Mouse (Mus musculus): ENCODE measurements around the gene Yaf2.

Yaf2 gene

DNA sequence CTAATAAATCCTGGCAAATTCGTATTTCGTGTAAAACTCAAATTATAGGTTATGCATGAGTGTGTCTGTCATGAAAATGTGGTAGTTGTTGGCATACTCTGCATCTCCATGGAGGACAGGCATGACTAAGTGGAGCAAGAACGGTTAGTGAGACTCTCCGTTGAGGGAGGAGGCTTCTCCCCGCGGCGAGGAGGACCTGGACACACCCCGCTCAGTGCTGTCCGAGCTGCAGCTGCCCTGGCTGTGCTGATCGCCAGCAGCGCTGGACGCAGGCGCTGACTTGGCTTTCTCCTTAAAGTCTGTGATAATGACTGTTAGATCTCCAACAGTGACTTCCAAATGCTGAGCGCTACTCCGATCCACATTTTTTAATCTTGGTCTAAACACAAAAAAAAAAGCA, 51.5 kb downstream of the Yaf2 start:
- no peak for DNase-seq (ENCODE audit: low read depth, low spot score)

DNA sequence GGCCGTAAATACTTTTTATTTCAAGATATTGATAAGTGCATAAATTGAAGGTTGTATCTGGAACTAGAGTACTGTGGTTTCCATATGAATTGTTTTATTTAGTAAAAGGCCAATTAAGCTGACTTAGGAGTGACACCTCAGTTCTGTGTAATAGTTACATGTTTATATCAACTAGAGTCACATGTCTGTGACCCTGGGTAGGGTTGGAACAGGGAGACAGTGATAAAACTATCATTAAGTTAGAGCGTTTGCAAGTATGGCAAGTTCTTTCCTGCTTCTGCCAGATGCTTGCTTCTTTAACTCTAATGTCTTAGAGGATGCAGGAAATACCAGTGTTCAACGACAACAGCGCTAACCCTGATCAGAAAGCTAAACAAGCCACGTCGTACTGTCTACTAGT, 52.4 kb downstream of the Yaf2 start:
- no peak for DNase-seq (ENCODE audit: low read depth, low spot score)

DNA sequence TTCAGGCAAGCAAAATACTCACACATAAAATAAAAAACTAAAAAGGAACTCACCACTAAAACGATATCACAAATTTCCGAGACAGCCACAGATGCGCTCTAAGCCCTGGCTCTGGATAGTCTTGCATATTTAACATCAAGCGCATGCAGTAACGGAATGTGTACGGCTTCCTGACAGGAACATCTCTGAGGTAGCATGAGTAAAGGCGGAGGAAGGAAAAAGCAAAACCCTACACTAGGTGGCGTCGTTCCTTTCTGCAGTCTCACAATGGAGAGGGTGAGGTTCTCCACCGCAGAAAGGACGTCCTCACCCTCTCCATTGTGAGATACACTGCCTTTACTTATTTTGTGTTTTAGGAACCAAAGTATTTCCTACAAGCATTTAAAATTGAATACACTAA, 53.4 kb downstream of the Yaf2 start:
- DNase-seq (ENCODE audit: low read depth, low spot score), result no peak

DNA sequence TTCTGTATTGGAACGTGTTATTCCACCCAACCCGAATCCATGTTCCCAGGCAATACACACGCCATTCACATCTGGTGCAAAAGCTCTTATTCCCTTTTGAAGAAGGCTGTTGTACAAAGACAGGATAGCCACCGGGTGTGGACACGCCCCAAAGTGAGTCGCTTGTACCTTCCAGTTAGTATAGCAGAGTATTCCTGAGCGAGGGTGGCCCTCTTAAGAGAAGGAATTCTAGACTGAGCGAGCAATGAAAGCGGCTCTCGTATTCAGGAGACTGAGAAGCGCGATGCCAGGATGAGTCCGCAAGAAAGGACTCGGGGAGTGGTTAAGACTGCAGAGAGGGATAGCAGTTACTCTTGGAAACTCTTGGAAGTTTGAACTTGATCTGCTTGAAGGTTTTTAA, 60.5 kb downstream of the Yaf2 start:
- DNase-seq (ENCODE audit: low read depth, low spot score), result no peak

DNA sequence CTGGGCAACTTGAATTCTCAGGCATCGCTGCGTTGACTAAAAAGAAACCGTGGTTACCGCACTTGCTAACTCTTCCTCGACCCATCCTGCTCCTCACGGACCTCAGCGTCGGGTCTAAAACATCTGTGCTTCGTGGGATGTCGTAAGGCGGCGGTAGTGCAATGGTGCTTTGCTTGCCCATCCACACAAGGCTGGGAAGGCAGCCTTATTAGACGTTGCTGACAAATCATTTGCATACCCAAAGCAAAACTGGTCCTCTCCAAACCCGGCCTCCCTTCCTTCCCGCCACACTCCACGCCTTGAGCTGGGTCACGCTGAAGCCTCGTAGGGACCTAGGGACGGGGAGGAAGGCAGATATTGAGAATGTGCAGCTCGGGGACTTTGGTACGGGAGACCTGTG, 61.1 kb downstream of the Yaf2 start:
- no peak for DNase-seq (ENCODE audit: low read depth, low spot score)

DNA sequence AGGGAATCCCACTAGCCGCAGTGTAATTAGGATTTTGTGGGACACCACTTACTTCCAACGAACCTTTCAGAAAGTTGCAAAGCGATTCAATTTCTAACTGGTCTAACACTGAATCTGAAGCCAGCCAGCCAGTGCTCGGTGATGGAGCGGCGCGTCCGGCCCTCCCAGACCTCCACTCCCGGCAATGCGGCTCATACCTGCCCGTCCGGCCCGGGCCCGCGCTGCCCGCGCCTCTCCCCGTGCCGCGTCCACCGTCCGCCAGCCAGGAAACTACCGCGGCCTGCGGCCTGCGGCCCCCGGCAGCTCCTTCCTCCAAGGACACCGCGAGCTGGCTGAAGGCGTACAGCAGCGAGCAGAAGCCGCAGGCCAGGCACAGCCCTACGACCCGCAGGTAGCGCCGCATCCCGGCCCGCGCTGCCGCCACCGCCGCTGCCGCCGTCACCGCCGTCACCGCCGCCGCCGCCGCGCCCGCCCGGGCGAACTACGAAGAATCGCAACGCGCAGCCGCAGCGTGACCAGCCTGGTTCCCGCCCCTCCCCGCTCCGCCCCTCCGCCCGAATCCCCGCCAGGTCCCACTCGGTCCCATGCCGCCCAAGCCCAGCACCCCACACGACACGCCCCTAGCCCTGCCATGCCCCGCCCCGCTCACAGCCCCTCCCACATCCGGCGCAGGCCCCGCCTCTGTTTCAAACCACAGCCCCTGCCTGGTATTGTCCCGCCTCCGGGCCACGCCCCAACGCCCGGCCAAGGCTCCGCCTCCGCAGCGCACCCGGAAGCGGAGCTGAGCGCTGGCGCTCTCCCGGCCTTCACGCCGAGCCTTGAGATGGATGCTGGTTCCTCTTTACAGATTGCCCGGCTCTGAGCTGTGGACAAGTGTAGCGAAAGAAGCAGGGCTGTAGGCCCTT, 61.8 kb downstream of the Yaf2 start, which contains the start of gene Gxylt1:
TSS of gene Gxylt1 (minus strand) at position 501 of the 905 bp plus-strand sequence.
- DNase-seq (ENCODE audit: low read depth, low spot score), result peak; percentile 91

DNA sequence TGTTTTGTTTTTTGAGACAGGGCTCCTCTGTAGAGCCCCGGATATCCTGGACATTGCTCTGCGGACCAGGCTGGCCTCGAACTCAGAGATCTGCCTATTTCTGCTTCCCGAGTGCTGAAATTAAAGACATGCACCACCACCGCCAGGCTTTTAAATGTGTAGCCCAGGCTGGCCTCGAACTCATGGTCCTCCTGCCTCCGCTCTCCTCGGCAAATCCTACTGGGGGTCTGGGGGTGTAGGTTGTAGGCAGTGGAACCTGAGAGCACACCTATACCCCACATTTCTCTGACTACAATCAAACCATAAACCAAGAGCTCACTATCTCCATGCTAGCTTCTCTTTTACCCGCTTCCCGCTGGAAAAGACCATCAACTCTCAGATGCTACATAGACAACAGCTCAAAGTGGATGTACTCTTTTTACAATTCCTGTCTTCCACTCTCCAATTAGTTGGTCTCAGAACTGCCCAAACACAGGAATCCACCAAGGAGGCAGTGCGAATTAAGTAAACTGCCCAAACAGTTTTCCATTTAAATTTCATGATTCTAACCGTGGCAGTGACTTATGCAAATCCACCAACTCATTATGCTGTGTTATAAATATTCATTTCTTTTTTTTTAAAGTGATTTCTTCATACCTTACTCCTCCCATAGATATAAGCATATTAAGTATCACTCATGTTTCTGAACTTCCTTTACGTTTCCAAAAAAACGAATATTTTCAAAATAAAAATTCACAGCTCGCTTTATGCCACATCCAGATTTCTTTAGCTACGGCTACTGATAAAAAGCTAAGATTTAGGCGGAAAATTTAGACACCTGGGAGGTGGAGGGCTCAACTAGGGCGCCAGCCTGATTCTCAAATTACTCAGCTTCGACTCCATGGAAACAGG, 62.7 kb downstream of the Yaf2 start:
- DNase-seq (ENCODE audit: low read depth, low spot score), result no peak

DNA sequence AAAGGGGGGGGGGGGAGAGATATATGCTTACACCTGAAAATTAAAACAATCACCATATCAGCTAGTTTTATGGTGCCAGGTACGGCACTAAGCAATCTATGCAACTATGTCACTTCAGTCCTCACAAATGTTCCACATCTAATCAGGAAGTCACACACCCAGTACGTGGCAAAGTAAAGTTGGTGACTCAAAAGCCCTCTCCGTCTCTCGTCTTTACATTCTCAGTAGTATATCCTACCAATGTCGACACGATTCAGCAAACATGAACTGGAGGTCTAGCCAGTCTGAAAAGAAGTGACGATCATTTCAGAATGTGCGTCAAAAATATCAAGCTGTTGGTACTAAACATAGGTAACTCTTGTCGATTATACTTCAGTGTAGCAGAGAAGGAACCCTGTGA, 63.8 kb downstream of the Yaf2 start:
- no peak for DNase-seq (ENCODE audit: low read depth, low spot score)

DNA sequence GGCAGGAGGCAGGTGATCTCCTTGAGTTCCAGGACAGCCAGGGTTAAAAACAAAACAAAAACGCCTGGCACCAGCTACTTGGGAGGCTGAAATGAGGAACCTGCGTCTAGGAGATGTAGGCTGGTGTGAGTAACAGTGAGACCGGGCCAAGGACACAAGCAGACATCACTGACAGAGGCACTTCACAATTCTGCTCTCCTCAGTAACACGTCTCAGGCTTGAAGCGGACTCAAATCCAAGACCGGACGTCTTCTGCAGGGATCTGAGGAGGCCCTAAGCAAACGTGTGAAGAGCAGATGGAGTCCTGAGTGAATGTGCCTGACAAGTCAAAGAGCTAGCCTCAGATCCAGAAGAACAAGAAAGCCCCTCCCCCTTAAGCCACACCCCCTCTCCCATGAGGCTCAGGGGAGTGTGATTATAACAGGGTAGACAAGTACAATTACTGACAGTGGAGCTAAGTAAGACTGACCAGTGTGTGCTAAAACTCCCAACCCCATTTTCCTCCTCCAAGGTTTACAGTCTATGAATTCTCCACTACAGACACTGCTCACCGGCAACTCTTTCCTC, 66.4 kb downstream of the Yaf2 start:
- no peak for DNase-seq (ENCODE audit: low read depth, low spot score)

DNA sequence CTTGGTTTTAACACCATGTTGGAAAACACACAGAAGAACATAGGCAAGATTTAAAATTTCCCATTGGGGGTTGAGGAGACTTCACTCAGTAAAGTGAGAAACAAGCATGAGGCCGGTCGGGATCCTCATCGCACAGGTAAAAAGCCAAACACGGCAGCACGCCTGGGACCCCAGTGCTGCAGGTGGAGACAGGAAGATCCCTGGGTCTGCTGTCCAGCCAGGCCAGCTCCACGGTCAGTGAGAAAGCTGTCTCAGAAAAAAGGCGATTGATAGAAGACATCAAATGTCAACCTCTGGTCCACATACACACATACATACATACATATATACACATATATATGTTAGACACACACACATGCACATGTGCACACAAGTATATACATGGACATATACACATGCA, 67.2 kb downstream of the Yaf2 start:
- DNase-seq (ENCODE audit: low read depth, low spot score), result no peak

DNA sequence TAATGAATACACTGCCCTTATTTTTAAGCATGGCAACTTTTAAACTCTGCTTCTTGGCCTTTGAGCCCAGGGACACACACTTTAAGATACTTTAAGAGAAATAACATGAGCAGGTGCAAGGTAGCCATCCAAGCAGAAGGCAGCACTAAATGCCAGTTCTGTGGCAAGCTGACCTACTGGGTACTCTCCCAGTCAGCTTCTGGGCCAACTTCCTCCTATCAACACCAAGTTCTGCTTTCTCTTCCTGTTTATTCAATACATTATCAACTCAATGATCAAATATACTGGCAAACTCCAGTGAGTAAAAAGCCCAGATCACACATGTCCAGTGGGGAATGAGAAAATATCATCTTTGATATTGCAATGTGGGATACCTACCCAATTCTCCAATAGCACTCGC, 68.7 kb downstream of the Yaf2 start:
- DNase-seq (ENCODE audit: low read depth, low spot score), result no peak

DNA sequence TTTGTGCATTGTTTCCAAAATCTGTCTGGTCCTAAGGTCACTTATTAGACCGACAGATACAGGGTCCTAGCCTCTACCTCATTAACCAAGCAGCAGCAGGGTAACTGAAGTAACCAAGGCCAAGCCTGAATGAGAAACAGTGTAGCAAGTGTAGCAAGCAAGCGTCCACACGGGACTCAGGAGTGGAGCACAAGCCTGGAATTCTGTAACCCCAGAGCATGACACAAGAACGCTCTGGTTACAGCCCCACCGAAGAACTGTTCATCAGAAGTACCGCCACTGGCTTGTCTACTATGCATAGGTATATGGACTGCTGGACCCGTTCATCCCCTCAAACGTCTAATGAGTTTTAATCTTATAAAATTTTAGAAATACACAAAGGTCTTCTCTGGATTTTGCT, 69.3 kb downstream of the Yaf2 start:
- no peak for DNase-seq (ENCODE audit: low read depth, low spot score)

DNA sequence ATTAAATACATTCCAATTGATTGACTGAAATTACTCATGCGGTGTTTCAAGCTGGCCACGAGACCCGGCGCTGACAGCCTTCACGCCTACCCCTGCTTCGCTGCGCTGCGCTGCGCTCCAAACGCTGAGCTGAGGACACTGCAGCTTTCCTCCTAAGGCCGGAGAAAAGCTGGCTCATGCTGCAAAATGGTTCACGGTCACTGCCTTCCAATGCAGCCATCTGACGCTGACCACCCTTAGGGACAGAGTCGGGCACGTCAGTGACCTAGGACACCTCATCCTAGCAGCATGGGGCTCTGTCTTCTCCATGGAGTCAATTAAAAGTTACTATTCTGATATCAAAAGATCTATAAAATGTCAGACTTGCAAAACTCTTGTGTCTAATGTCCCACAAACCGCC, 70.4 kb downstream of the Yaf2 start:
- no peak for DNase-seq (ENCODE audit: low read depth, low spot score)

DNA sequence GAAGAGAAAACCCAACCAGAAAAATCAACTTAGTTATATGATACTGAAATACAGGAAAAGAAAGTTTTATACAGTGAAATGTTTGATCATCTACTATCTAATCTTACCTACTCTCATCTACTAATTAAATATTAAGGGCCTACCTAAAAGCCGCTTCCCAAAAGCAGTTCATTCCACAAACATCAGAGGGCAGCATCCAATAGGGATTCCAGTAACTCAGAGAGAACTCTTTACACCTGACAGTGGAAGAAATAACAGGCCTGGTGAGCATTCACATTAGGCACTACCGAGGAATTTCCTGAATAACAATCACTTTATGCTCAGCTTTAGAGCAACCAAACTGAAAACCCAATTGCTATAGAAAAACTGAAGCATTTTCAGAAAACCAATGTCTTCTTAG, 71.0 kb downstream of the Yaf2 start:
- no peak for DNase-seq (ENCODE audit: low read depth, low spot score)

DNA sequence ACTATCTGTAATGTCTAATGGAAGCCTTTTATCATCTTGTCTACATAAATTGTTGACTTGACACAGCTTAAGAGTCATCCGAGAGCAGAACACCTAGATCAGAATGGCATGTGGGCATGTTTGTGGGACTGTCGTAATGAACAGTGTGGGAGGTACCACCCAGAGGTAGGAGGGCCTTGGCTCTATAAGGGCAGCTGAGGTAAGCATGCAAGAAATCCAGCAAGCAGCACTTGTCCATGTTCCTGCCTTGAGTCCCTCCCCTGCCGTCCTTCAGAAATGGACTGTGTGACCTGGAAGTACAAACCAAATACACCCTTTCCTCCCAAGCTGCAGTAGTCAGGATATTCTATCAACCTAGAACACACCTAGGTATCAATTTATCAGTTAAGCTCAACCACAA, 71.5 kb downstream of the Yaf2 start:
- no peak for DNase-seq (ENCODE audit: low read depth, low spot score)

DNA sequence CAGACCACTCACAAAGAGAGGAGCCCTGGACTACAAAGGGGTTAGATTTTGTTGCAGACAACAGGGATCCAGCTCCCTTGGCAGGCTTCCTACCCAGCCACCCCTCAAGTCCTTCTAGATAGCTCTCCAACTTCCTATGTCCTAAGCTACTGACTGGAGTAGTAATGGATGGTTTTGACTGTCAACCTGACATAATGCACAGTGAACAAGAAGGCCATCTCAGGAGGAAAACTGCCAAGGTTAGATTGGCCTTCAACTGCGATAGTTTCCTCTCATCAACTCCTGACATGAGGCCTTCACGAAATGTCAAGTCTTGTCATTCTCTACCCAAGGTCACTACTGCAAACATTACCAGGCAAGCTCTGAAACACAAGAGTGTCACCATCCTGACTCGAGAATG, 72.5 kb downstream of the Yaf2 start:
- DNase-seq (ENCODE audit: low read depth, low spot score), result no peak

DNA sequence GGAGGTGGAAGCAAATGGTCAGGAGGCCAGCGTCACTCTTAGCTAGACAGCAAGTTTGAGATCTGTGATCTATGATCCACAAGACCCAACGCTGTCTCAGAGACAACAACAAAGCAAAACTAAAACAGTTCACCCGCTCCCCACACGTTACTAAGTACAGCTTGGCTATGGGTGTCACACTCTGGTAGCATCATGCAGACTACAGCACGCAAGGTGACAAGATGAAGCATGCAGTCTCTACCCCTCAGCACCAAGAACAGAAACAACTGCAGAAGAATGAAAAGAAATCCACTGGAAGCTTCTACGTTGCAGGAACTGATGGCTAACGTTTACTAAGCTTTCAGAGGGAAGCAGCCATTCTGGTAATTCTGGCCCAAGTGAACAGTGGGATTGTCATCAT, 73.2 kb downstream of the Yaf2 start:
- DNase-seq (ENCODE audit: low read depth, low spot score), result no peak

DNA sequence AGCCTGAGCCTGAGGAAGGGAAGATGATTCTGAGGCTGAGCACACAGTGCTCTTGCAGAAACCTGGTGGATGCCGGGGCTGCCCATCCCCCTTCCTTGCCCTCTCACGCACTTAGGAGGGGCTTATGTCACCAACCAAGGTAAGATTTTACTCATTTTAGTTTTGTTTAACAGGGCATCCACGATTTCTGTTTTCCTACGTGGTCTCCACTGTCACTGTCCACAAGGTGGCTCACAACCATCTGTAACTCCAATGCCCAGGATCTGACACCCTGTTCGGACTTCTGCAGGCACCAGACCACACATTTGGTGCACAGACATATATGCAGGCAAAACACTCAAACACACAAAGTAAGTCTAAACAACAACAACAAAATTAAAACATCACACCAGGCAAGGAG, 73.9 kb downstream of the Yaf2 start:
- no peak for DNase-seq (ENCODE audit: low read depth, low spot score)

DNA sequence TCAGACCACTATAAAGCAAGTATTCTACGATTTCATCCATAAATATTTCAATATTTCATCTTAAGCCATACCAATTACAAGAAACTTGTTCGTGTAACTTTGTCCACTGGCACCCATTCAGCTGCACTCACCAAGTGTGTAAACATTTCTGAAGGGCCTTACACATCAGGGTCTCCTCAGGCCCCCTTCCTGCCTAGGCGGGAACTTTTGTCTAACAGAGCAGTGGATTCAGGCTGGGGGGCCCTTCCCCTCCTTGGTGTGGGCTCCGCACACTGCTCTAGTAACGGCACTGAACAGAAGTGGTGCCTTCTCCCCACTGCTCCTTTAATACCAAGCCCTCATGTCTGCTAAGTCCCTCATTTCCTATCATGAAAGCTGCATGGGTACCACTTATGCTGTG, 74.5 kb downstream of the Yaf2 start:
- no peak for DNase-seq (ENCODE audit: low read depth, low spot score)

DNA sequence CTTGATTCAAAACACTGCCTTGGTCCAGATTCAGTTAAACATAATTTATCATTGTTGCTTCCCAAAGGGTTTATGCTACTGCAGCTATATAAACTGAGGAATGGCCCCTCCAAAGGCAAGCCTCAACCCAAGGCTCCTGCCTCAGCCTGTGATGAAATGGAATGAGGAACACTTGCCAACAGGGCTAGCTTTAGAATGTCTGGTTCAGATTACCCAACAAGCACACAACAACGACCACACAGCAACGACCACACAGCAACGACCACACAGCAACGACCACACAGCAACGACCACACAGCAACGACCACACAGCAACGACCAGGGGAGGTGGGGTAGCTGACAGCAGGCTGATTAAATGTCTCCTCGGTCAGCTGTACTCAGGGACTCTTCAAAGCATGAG, 76.8 kb downstream of the Yaf2 start:
- DNase-seq (ENCODE audit: low read depth, low spot score), result no peak

DNA sequence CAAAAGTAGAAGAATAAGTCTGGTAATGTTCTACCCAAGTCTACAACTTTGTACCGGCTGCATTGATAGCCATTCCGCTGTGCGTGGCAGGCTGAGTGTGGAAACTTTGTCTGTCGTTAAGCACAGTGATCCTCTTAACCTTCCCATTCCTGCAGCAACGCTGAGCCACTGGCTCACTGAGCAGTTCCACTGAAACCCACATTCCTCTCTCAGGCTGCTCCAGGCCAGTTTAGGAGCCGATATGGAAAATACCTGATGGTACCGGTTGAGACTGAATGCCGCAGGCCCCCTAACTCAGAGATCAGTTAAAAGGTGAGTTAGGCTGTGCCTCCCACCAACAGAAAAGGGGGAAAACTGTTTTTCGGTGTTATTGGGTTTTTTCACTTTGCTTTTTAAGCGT, 81.4 kb downstream of the Yaf2 start:
- DNase-seq (ENCODE audit: low read depth, low spot score), result no peak

DNA sequence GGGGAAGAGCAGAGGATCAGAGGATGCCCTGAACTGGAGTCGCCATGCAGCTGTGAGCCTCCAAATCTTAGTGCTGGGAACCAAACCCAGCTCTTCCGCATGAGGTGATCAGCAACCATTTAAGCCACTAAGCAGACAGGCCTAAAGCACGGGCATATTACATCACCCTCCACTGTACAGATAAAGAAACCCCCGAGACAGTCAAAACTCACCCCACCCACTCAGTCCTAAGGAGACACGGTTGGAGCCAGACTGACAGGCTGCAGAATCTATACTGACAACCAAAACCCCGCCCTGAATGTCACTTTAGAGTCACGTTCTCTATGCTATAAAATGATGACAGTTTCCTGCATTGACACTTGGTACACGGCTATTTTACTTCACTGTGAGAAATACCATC, 83.6 kb downstream of the Yaf2 start:
- DNase-seq (ENCODE audit: low read depth, low spot score), result no peak
